Mouse (Mus musculus): ENCODE results near the gene Cysltr1. TPM values are rescaled to one million over a fixed set of nuclear protein-coding genes. Genes with fewer than 3 reads are reported as not detected.
A peak's percentile ranks its signal among the peaks of the same experiment; 100 is the strongest.

The Cysltr1 gene
- total and polyA plus RNA-seq, 2 experiments from 2014 or later = 0.63 to 0.79 TPM

DNA sequence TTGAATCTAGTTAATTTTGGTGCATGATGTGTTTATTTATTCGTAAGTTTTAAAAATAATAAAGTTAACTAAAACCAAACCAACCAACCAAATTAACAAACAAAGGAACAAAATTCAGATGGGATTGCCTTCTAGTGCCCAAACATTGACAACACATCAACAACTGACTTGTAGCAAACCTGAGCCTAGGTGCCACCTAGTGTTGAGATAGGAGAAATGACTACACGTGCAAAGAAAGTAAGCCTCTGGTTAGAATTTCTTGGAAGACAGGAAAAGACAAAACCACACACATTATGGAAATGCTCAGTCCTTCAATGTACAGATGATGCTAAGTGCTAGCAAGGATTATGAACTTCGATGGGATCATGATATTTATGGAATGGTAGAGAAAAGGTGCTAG, 67.1 kb downstream of the Cysltr1 start:
- no peaks in the 10 kb centered on the region for H3K4me1 ChIP-seq (ENCODE audit: insufficient read depth, low read length)
- ATAC-seq (no peak), DNase-seq (ENCODE audit: low spot score) (no peak)
- no peaks in the 10 kb centered on the region for H3K9me3 ChIP-seq (ENCODE audit: low read length)
- no peak overlapping the region for H3K27ac ChIP-seq
- no peak overlapping the region for H3K9ac ChIP-seq (replicated peaks; ENCODE audit: low read length)
- no peaks in the 10 kb centered on the region for H3K27me3 ChIP-seq (ENCODE audit: insufficient read depth, low read length)
- H3K4me2 ChIP-seq (ENCODE audit: low read depth, low read length) = no peak overlapping the region
- TF ChIP-seq CTCF (IDR thresholded peaks at IDR 0.05; ENCODE audit: low read depth) = 0 out of 2 replicates have a peak, but pooled peaks have one; percentile 3
- H3K36me3 ChIP-seq (ENCODE audit: insufficient read depth, low read length) = no peaks in the 10 kb centered on the region
- no peak overlapping the region for H3K4me3 ChIP-seq (ENCODE audit: low read length)
- 39% methylated on average over 3 of the region's 3 CpGs for WGBS

Other genes starting within 250 kb of the Cysltr1 start
- gene Fndc3c1, start 118.3 kb downstream of the Cysltr1 start, total RNA-seq (2014; rRNA removed) = 0.05 TPM in 1 of 2 replicates, not detected in the other
- 0.04 and 0.15 TPM in 2 replicates for gene Fndc3c1, start 118.3 kb downstream of the Cysltr1 start, polyA plus RNA-seq (2015; fragmentation: Nextera tagmentation; extraction: Ambion mirVana)
- gene Gm5127, start 20.5 kb downstream of the Cysltr1 start, total RNA-seq (2014; rRNA removed) = 0.78 TPM in 1 of 2 replicates, not detected in the other
- gene Gm5127, start 20.5 kb downstream of the Cysltr1 start, polyA plus RNA-seq (2015; fragmentation: Nextera tagmentation; extraction: Ambion mirVana) = 0.16 and 0.23 TPM in 2 replicates
- gene Rtl3, start 237.0 kb upstream of the Cysltr1 start, total RNA-seq (2014; rRNA removed) = 1.2 and 1.5 TPM in 2 replicates
- 0.52 and 0.56 TPM in 2 replicates for gene Rtl3, start 237.0 kb upstream of the Cysltr1 start, polyA plus RNA-seq (2015; fragmentation: Nextera tagmentation; extraction: Ambion mirVana)